Mouse (Mus musculus): ENCODE results near the gene Dnajc12. TPM values are rescaled to one million over a fixed set of nuclear protein-coding genes. Genes with fewer than 3 reads are reported as not detected.
"Not testable (repeated sequence)": the region's sequence is repeated elsewhere in the genome, so short reads cannot be mapped to it uniquely, and the experiment has no call there.

Gene Dnajc12
- total RNA-seq, 2 experiments from 2014 or later = 24.9 to 29.0 TPM

DNA sequence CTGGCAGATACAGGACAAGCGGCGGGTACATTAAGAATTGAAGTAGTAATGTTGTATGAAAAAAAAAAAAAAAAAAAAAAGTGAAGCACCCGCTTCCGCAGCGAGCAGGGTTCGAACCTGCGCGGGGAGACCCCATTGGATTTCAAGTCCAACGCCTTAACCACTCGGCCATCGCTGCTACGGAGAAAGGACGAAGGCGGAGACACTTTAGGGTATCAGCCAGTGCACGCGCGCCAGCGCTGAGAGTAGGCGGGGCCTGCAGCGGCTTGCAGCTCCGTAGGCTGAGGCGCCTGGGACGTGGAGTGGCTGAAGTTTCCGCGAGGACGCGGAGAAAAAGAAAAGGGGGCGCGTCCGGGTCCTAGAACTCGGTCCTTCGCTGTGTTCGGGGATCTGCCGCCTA, 47.1 kb downstream of the Dnajc12 start:
- DNase-seq (ENCODE audit: low spot score in 2 of 2) = peak; percentile 100

DNA sequence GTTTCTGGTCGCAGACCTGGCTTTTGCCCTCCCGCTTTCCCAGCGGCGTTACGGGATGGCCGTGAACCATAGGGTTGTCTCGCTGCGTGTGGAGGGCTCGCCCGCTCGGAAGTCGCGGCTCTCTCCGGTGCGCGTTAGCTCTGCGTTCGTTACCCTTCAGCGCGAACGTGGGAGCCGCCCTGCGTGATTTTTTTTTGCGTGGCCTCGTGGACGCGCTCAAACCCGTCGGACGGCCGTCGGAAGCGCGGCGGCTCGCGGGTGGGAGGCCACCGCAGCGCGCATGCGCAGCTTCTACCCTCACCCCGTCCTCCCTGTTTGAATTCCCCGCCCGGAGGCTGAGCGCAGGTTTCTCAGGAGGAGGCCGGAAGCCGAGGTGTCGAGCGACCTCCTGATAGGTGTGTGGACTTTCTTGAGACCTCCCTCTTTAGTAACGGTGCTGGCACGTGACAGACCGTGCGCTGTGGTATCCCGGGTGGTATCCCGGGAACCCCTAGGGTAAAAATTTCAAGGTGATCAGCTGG, 47.6 kb downstream of the Dnajc12 start, which contains the start of gene Ctnna3:
Gene Ctnna3, plus strand, starts transcription at position 314 of the 521 bp plus-strand sequence.
- DNase-seq (ENCODE audit: low spot score in 2 of 2) = peak; percentile 58 to 74

DNA sequence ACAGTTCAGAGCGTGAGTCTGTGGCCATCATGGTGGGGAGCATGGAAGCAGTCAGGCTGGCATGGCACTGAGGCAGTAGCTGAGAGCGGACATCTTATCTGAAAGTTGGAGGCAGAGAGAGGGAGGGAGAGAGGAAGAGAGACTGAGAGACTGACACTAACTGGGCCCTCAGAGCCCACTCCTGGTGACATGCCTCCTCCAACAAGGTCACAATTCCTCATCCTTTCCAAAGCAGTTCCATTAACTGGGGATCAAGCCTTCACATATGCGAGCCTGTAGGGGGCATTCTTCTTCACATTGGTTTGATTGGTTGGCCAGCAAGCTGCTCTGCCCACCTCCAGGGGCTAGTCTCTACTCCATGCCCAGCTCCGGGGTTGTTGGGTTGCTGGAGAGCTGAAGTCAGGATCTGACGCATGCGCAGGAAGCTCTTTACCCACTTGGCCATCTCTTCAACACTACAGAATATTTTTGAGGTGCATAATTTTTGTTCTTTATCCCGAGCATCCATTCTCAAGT, 49.0 kb downstream of the Dnajc12 start:
- DNase-seq (ENCODE audit: low spot score in 2 of 2) = no peak

DNA sequence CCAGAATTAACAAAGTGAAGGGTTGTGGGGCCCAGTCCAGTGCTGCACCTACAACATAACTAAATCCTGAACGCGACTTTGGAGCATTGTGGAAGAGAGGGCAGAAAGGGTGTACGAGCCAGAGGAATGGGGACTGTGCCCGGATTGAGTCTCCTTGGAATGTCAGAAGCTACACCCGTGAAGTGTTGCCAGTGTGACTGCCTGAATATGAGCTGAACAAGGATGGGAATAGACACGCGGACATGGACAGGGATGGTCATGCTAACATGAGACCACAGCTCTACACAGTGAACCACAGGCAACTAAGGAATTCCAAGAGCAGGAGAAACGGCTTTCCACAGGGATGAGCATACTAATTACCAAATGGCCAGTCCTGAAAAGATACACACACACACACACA, 49.9 kb downstream of the Dnajc12 start:
- DNase-seq (ENCODE audit: low spot score in 2 of 2) = no peak

DNA sequence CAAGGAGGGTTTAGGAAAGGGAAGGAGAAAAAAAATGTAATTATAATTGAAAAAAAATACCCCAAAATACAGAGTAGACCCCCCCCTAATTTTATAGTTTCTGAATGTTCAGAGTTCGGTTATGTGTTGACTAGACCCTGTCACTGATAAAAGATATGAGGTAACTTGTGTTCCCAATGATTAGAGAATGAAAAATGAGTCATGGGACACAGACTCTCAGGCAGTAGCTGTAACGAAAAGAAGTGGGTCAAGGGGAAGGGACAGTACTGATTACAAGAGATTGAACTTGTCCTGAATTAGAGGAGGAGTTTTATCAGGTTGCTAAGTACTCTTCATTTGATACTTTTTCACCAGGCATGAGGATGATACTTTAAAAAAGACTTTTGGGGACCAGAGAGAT, 50.6 kb downstream of the Dnajc12 start:
- DNase-seq (ENCODE audit: low spot score in 2 of 2) = no peak

DNA sequence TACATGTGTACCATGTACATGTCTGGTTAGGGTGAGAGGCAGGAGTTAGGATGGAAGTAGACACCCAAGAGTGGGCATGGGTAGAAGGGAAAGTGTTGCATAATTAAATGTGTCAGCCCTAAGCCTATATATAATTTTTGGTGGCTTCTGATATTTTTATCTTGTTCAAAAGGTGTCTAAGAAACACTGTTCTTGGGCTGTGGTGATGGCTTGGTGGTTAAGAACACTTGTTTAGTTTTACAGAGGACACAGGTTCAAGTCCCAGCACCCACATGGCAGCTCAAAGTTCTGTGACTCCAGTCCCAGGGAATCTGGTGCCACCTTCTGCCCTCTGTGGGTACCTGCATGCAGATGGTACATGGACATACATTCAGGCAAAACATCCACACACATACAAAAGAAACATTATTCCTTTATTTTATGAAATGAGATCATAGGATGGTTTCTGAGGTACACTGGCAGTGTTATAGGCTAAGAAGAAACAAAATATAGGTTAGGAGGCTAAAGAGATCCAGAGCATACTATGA, 56.6 kb downstream of the Dnajc12 start:
- no peak for DNase-seq (ENCODE audit: low spot score in 2 of 2)

DNA sequence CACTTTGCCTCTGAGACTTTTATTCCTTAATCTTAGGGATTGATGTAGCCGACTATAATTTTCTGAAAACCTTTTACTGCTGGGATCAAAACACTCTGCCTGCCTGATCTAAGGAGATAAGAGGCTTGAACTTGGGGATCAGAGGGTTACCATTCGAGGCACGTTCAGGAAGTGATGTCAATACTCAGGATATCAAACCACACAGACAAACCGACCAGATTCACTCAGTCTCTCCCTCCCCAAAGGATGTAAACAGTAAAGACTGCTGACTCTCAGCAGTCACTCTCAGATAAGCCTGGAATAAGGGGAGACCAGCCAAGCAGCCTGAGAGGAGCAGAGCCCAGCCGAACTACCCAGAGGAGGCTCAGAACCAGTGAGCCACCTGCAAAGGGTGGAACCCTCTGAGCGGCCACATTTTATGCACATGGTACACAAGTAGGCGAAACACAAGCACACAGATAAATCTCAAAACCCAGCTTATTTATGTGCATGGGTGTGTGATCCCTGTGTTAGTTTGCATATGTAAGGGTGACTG, 57.5 kb downstream of the Dnajc12 start:
- no peak for DNase-seq (ENCODE audit: low spot score in 2 of 2)

DNA sequence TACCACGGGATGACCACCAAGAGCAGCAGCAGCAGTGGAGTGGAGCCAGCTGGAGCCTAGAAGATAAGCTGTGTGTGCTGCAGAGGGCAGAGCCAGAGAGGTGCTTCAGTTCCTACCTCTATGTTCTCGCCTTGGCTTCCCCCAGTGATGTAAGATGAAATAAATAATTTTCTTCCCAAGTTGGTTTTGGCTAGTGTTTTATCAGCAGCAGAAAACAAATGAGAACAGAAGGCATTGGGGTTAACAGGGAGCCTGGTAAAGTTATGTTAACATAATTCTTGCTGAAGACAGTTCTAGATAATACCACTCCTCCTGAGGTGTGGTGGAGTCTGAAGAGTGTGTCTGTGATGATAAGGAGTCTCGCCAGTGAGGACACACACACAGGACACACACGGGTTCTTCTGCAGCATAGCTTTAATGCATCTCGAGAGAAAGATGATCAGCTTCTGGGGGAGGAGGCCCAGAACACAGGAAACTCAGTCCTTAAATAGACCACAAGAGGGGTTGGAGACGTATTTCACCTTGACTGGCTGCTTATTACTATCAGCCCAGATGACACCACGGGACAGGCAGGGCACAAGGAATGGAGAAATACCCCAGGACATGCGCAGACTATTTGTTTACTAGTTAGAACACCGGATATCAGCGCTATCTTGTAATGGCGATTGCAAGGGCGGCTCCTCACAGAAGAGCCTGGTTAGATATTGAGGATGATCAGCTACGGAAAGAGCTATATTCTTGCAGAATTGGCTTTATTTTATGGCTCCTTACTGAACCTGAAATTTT, 62.6 kb downstream of the Dnajc12 start:
- DNase-seq (ENCODE audit: low spot score in 2 of 2) = not testable (repeated sequence)

DNA sequence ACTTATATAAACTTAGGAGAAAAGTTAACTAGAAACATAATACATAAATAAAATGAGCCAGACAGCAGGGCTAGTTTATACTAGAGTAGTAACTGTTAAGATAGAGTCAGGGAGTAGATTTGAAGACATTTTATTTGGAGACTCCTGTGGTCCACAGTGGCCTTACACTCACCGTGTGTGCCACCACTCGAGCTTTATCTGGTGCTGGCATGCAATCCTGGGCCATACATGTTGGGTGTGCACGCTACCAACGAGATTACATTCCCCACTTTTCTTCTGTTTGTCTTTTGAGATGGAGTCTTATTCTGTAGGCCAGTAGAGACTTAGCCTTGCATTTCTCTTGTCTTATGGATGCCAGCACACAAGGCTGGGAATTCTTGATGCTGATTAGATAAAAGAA, 71.7 kb downstream of the Dnajc12 start:
- DNase-seq (ENCODE audit: low spot score in 2 of 2) = no peak

DNA sequence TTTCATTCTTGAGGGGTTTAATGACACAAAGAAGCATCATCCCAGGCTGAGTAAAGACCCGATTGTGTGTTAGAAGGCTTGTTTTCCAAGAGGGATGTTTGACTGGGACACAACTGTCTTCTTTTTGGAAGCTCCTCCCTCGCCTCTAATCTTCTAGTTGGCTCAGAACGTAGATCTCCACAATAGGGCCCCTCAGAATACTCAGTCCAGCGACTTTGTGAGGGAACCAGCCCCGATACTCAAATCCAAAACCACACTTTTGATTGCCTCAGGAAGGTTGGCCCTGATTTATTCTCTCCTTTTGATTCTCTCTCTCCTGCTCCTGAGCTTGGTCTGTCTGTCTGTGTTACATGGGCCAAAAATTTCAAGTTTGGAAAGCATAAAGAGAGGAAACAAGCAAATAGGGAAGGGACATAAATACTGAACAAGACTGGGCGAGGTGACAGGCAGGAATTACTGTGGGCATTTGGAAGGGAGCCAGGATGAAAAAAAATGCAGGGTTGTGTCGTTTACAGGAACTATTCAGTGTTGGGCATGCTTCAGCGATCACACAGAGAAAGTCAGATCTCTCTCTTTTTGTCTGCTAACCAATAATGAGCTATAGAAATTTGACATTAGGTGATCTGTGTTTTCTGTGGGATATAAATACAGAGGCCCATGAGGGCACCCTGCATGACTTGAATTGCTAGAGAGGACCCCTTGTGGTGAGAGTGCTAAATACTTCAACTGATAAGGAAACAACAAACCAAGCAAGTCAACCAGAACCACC, 73.1 kb downstream of the Dnajc12 start:
- no peak for DNase-seq (ENCODE audit: low spot score in 2 of 2)

DNA sequence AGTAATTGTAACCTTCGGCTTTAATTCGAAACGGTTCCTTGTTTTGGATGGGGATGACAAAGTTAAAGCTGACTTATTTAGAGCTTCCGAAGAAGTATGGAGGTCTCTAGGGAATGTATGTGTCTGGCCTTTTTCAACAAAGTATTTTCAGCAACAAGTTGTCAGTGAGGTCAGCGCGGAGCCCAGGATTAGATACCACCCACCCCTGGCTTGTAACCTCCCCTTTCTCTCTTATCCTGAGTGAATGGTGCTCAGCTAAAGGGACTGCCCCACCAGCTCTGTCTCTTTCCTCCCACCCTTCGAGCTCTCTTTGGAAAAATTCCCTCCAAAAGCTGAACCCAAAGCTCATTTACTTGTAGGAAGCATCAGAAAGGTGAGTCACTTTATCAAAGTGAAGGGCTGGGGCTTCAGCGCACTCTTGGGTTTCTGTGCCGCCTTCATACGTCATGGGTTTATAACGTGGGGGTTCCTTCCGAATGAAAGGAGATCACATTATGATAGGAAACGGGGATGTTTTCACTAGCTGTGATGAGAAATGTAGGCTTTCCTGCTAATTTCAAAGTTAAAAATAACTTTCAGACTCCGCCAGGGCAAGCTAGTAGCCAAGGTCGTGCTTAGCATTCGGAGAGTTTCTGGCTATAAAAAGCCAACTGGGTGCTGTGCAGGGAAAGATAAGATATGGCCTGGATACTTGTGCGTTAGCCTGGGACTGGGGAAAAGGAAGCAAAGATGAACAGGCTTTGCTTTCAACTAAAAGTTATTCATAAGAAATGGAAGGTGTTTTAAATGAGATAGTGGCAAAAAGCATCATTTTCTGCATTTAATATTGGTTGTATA, 75.3 kb downstream of the Dnajc12 start:
- no peak for DNase-seq (ENCODE audit: low spot score in 2 of 2)

Other genes with a start within 250 kb of the Dnajc12 start
- 1 to 10 TPM; 1.9 to 5.7 TPM for gene Mypn, start 178.5 kb upstream of the Dnajc12 start, total RNA-seq (2021)
- 10 to 100 TPM; 92.3 to 93.1 TPM for gene Herc4, start 138.6 kb upstream of the Dnajc12 start, total RNA-seq (2021)
- gene Sirt1, start 739 bp upstream of the Dnajc12 start, total RNA-seq (2021) = 10 to 100 TPM; 20.4 to 23.6 TPM
- gene Gm7075, start 39.3 kb downstream of the Dnajc12 start, total RNA-seq (2021) = not detected
- 1 to 10 TPM; 4.0 to 4.4 TPM for gene Ctnna3, start 47.7 kb downstream of the Dnajc12 start, total RNA-seq (2021)

All from adrenal gland, postnatal 4 days (tissue).